Mouse (Mus musculus) lung, adult 18-20 months (tissue): ENCODE measurements at regions not wholly inside any gene's neighbourhood (a gene's known extent, or its start where the extent isn't known, plus 50 kb on each side); places are given as distances from the start of the nearest gene placed in this dataset.
A peak's percentile ranks its signal among the peaks of the same experiment; 100 is the strongest.

ENCODE experiments used
- DNase-seq, 2 experiments: peaks; one replicate each; pipeline ENCODE4 v3.0.0; 2022; ENCODE audit warnings: mixed read lengths in 2 of 2

- DNase-seq: peak in 1 of 2 experiments; percentile 18
Observed at GRCm38 (mm10) chr2:133452947-133453346, 99.0 kb upstream of the Bmp2 start.

- DNase-seq: no peak
Observed at GRCm38 (mm10) chr2:133455484-133456170, 96.3 kb upstream of the Bmp2 start.

GRCm38 (mm10) chr2:133456785-133457184, 95.2 kb upstream of the Bmp2 start:
- DNase-seq: no peak

- no peak for DNase-seq
Observed at GRCm38 (mm10) chr2:133458735-133459134, 93.2 kb upstream of the Bmp2 start.

GRCm38 (mm10) chr2:133460814-133461213, 91.1 kb upstream of the Bmp2 start:
- DNase-seq: no peak

- DNase-seq: no peak
Observed at GRCm38 (mm10) chr2:133462378-133462777, 89.6 kb upstream of the Bmp2 start.

GRCm38 (mm10) chr2:133467170-133468168, 84.5 kb upstream of the Bmp2 start:
- DNase-seq: no peak

GRCm38 (mm10) chr2:133472966-133473744, 78.8 kb upstream of the Bmp2 start:
- no peak for DNase-seq

GRCm38 (mm10) chr2:133474174-133474573, 77.8 kb upstream of the Bmp2 start:
- DNase-seq: no peak

GRCm38 (mm10) chr2:133480870-133481269, 71.1 kb upstream of the Bmp2 start:
- no peak for DNase-seq

- DNase-seq: no peak
Observed at GRCm38 (mm10) chr2:133481305-133481704, 70.7 kb upstream of the Bmp2 start.

- DNase-seq: no peak
Observed at GRCm38 (mm10) chr2:133481785-133482184, 70.2 kb upstream of the Bmp2 start.

GRCm38 (mm10) chr2:133495443-133495842, 56.5 kb upstream of the Bmp2 start:
- DNase-seq: no peak

- DNase-seq: peak; percentile 61 to 64
Observed at GRCm38 (mm10) chr2:133496389-133496788, 55.6 kb upstream of the Bmp2 start.

GRCm38 (mm10) chr2:133497071-133497470, 54.9 kb upstream of the Bmp2 start:
- peak; percentile 19 to 54 for DNase-seq

GRCm38 (mm10) chr2:133497541-133498185, 54.3 kb upstream of the Bmp2 start:
- DNase-seq: no peak

- no peak for DNase-seq
Observed at GRCm38 (mm10) chr2:133498186-133498571, 53.8 kb upstream of the Bmp2 start.

- peak; percentile 42 to 61 for DNase-seq
Observed at GRCm38 (mm10) chr2:133498717-133499143, 53.2 kb upstream of the Bmp2 start.

GRCm38 (mm10) chr2:133499904-133500303, 52.1 kb upstream of the Bmp2 start:
- DNase-seq: no peak
